Mouse (Mus musculus) kidney, adult 2 months (tissue): ENCODE results near the gene Zfp213.

ENCODE experiments used
- CTCF ChIP-seq: fragments of 200-500 bp; conservative IDR thresholded peaks from 2 replicates; pipeline ENCODE4 v1.5.1; 2011; ENCODE audit warnings: low read depth, mild to moderate bottlenecking, control low read depth, low read length, moderate library complexity, mixed read lengths; ENCODE audit not compliant: insufficient read depth, insufficient read length
- POLR2A ChIP-seq: fragments of 200-500 bp; IDR thresholded peaks from one replicate; pipeline ENCODE4 v1.6.1; 2011; ENCODE audit warnings: low read depth, low read length, control low read depth

DNA sequence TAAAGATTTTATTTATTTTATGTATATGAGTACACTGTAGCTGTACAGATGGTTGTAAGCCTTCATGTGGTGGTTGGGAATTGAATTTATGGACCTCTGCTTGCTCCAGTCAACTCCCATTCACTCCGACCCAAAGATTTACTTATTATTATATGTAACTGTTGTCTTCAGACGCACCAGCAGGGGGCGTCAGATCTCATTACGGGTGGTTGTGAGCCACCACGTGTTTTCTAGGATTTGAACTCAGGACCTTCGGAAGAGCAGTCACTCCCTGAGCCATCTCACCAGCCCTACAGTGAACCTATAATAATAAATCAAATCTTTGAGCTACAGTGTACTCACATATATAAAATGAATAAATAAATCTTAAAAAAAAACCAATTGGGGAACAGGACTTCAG lies 8.0 kb upstream of the Zfp213 start:
- TF ChIP-seq POLR2A = no peak
- TF ChIP-seq CTCF = no peak
